Mouse (Mus musculus) myocyte (in vitro differentiated cells): ENCODE results near the gene Tmem30a.

Experiments
- MAX ChIP-seq: IDR thresholded peaks from one replicate; pipeline ENCODE4 v1.6.1; 2011; ENCODE audit warnings: low read depth, mild to moderate bottlenecking, control low read depth
- MYOD1 ChIP-seq, 3 experiments: IDR thresholded peaks; one replicate each; pipeline ENCODE4 v1.6.1; 2011; ENCODE audit warnings: control low read depth in 2 of 3, low read depth in 2 of 3, mild to moderate bottlenecking in 2 of 3, moderate library complexity in 1 of 3; ENCODE audit not compliant: insufficient read length in 2 of 3, control insufficient read depth in 1 of 3
- MYOG ChIP-seq, 3 experiments: IDR thresholded peaks; one replicate each; pipeline ENCODE4 v1.6.1; 2011; ENCODE audit warnings: control low read depth in 2 of 3, low read depth in 2 of 3, mild to moderate bottlenecking in 2 of 3; ENCODE audit not compliant: insufficient read length in 2 of 3, control insufficient read depth in 1 of 3, insufficient read depth in 1 of 3
- POLR2A ChIP-seq: IDR thresholded peaks from one replicate; pipeline ENCODE4 v1.6.1; 2011; ENCODE audit warnings: low read depth, mild to moderate bottlenecking, control low read depth, moderate library complexity; ENCODE audit not compliant: insufficient read length
- TCF3 ChIP-seq: IDR thresholded peaks from one replicate; pipeline ENCODE4 v1.6.1; 2011; ENCODE audit warnings: low read depth, control low read depth; ENCODE audit not compliant: insufficient read length
- USF1 ChIP-seq: IDR thresholded peaks from one replicate; pipeline ENCODE4 v1.6.1; 2011; ENCODE audit warnings: low read depth, mild to moderate bottlenecking, control low read depth, moderate library complexity

DNA sequence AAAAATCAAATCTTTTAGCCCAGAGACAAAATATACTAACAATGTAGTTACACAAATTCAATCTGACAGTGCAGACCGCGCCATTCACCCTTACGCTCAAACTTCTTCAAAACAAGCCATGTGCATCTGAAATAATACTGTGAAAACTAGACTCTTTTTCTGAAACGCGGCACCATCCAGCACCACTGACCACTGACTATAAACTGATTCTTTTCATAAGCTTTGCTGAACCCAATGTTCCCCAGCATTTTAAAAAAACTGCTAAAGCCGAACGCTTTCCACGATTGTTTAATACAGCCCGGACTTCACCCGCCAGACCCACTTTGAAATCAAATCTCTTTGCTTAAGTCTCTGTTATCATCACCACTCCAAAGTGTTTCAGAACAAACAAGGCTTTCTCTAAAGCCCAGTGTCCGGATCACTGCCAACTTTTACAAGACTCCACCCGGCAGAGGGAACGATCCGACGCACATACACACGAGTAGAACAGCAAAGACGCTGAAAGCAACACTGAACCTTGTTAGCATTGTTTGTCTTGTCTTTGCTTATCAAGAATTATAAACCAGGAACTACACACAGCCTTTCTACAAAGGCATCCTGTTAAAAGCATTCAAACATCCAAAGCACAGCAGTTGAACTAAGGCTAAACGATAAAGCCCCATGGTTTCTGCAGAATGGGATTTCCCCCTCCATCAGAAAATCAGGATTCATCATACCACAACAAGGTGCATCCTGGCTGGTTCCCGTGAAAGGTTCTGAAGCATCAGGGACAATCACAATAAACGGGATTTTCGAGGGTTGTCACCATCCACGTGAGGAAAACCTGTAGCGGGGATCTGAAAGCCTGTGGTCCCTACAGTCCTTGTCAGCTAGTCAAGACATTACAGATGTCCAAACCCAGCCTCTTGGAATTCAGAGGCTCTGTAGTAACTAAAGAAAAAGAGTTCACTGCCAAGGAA lies 36.8 kb upstream of the Tmem30a start:
- TF ChIP-seq USF1, result no peak
- no peak for TF ChIP-seq MYOD1 (IDR thresholded peaks at IDR 0.05; ENCODE audit: control insufficient read depth in 1 of 3, insufficient read length in 2 of 3, low read depth in 2 of 3)
- no peak for TF ChIP-seq POLR2A
- no peak for TF ChIP-seq TCF3
- no peak for TF ChIP-seq MAX
- no peak for TF ChIP-seq MYOG (IDR thresholded peaks at IDR 0.05; ENCODE audit: control insufficient read depth in 1 of 3, insufficient read depth in 1 of 3, insufficient read length in 2 of 3, low read depth in 2 of 3)
